Mouse (Mus musculus) neural tube, embryonic 13.5 days (tissue): ENCODE results near the gene Dennd4a. TPM values are rescaled to one million over a fixed set of nuclear protein-coding genes. Genes with fewer than 3 reads are reported as not detected.

Experiments used
- ATAC-seq: fragments of 200-750 bp; cut with Nextera tagmentation; 2 replicates; pipeline ENCODE4 v1.8.0; 2017; ENCODE audit warnings: low read depth, mild to moderate bottlenecking, moderate TSS enrichment, moderate library complexity
- H3K27ac ChIP-seq: fragments of 300-500 bp; sonication (generic); replicated peaks from 2 replicates; pipeline ENCODE4 v1.5.1; 2015; ENCODE audit warnings: moderate library complexity, mild to moderate bottlenecking, inconsistent platforms
- H3K27me3 ChIP-seq: fragments of 300-500 bp; sonication (generic); 2 replicates; pipeline ENCODE4 v1.6.1; 2015; ENCODE audit warnings: mild to moderate bottlenecking, inconsistent platforms
- H3K36me3 ChIP-seq: fragments of 300-500 bp; sonication (generic); 2 replicates; pipeline ENCODE4 v1.6.1; 2015; ENCODE audit warnings: mild to moderate bottlenecking, inconsistent platforms
- H3K4me1 ChIP-seq: fragments of 300-500 bp; sonication (generic); replicated peaks from 2 replicates; pipeline ENCODE4 v1.6.1; 2015; ENCODE audit warnings: inconsistent platforms
- H3K4me2 ChIP-seq: fragments of 300-500 bp; sonication (generic); 2 replicates; pipeline ENCODE4 v1.6.1; 2015; ENCODE audit warnings: inconsistent platforms, mild to moderate bottlenecking, moderate library complexity
- H3K4me3 ChIP-seq: fragments of 300-500 bp; sonication (generic); 2 replicates; pipeline ENCODE4 v1.5.1; 2015; ENCODE audit warnings: mild to moderate bottlenecking, inconsistent platforms
- H3K9ac ChIP-seq: fragments of 300-500 bp; sonication (generic); 2 replicates; pipeline ENCODE4 v1.6.1; 2015; ENCODE audit warnings: moderate library complexity, mild to moderate bottlenecking, inconsistent platforms
- H3K9me3 ChIP-seq: fragments of 300-500 bp; sonication (generic); 2 replicates; pipeline ENCODE4 v1.6.1; 2016; ENCODE audit warnings: inconsistent platforms
- WGBS: fragments of 180-500 bp; shearing (Covaris S2); methylation state at CpG from one replicate; pipeline ENCODE4 v1.1.7; 2015; 5-methylcytosine and 5-hydroxymethylcytosine counted together
- polyA plus RNA-seq: library from polyadenylated mRNA; unstranded; fragments of >200 nt; fragmentation: Nextera tagmentation; extraction: Ambion mirVana; gene quantifications from 2 replicates; pipeline ENCODE4 v1.2.1, GENCODE M21; 2015

The Dennd4a gene
- polyA plus RNA-seq, 1 experiment from 2014 or later, result 9.1 TPM

DNA sequence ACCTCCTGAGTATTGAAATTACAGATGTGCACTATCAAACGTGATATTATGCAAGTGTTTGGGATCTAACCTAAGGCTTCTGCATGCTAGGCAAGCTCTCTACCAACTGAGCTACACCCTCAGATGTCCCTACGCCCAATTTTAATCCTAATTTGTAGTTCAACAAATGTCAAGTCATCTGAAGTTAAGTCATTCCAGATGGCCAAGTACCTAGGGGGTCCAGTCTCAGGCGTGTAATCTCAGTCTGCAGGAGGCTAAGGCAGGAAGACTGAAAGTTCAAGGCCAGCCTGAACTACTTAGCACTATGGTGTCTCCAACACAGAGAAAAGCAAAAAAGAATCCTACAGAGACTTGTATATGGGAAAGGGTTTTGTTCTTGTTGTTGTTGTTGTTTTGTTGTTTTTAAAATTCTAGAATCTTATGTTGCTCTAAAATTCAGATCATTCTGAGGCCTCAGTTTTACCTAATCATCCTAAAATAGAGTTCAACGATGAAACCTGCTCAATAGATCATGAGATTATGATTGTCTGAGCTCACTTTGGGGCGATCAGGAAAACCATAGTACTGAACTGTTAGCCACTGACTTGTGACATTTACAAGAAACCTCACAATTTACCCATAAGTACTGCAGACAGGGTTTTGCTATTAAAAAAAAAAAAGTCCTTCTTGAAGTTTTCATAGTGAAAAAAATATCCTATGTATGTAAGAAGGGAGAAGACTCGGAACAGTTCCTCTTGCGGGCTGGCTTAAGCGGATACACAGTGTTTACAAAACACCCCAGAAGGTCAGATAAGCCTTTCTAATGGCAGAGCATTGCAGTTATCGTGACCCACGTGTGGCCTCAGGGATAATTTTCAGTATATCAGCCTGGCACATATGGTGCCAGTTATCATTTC is 18.5 kb upstream of the Dennd4a start:
- ATAC-seq, result no peak
- Histone ChIP-seq H3K36me3 (no peaks in the 10 kb centered on the region), H3K9ac (no peak overlapping the region), H3K4me1 (no peaks in the 10 kb centered on the region), H3K4me3 (no peak overlapping the region), H3K27me3 (no peaks in the 10 kb centered on the region), H3K4me2 (no peak overlapping the region), H3K9me3 (no peaks in the 10 kb centered on the region), H3K27ac (no peak overlapping the region)
- WGBS, result 85% methylated on average over 10 of the region's 10 CpGs

DNA sequence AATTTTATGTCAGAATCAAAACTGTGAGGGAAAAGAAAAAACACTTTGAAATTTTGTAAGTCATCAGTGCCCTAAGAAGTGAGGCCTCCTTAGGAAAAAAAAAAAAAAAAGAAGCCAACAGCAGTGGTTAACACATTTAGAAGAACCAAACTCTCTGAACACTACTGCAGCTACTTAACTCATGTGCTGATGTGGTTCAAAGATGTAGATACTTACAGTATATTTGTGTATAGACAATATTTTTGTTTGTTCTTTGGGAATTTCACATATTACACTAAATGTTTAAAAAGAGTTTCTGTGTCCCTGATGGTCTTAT is 17.9 kb upstream of the Dennd4a start:
- no peaks in the 10 kb centered on the region for H3K27me3 ChIP-seq
- no peaks in the 10 kb centered on the region for H3K9me3 ChIP-seq
- no peak overlapping the region for H3K4me3 ChIP-seq
- H3K4me2 ChIP-seq, result no peak overlapping the region
- no peak for ATAC-seq
- no peak overlapping the region for H3K27ac ChIP-seq
- H3K4me1 ChIP-seq, result no peaks in the 10 kb centered on the region
- H3K36me3 ChIP-seq, result no peaks in the 10 kb centered on the region
- no peak overlapping the region for H3K9ac ChIP-seq

DNA sequence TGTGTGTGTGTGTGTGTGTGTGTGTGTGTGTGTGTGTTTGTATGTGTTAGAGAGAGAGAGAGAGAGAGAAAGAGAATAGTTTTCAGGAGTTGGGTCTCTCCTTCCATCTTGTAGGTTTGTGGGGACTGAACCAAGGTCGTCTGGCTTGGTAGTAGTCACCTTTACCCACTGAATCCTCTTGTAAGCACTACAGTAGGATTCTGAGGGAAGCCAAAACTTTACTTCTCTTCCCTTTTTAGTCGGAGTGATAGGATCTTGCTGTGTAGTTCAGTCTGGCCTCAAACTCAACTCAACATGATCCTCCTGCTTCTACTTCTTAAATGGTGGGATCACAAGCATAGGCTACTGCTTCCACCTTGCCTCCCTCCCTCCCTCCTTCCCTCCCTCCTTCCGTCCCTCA is 17.3 kb upstream of the Dennd4a start:
- H3K36me3 ChIP-seq, result no peaks in the 10 kb centered on the region
- no peak overlapping the region for H3K9ac ChIP-seq
- H3K4me3 ChIP-seq, result no peak overlapping the region
- H3K4me1 ChIP-seq, result no peaks in the 10 kb centered on the region
- WGBS, result 72% methylated on average over 3 of the region's 3 CpGs
- no peak overlapping the region for H3K27ac ChIP-seq
- no peaks in the 10 kb centered on the region for H3K9me3 ChIP-seq
- no peak for ATAC-seq
- H3K27me3 ChIP-seq, result no peaks in the 10 kb centered on the region
- H3K4me2 ChIP-seq, result no peak overlapping the region

DNA sequence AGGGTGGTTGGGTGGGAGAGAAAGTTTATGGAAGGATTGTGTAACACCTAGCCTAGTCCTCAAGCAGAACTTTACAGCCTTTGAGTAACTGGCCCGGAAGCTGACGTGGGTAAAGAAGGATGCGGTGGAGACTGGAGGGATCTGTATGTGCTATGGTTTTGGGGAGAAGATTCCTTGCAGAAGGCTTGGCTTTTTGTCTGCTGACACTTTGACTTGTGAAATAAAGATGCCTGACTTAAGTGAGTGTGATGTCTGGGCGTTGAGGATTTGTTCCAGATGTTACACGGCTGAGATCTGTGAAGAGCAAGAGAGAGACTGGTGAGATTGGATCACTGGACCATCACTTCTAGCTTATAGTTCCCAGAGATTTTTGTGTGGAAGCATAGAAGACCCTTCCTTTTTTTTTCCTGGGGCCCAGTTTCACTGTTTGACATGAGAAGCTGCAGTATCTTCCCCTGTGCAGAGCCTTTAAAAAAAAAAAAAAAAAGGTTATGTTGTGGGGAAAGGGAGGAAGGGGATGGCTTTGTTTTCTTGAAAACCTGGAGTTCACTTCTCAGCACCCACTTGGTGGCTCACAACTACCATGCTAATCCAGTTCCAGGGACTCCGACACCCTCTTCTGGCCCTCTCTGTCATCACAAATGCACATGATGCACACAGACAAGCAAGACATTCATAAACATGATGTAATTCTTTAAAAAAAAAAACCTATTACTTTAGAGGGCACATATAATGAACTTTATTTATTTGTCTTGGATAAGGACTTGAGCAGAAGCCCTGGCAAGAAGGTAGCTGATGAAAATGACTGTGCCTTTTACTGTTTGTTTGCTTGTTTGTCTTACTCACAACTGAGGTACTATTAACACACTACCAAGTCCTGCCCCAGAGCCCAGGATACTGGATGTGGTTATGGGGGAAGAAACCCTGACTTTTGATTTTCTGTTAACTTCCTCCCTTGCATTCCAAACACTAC is 16.4 kb upstream of the Dennd4a start:
- no peaks in the 10 kb centered on the region for H3K4me1 ChIP-seq
- H3K9me3 ChIP-seq, result no peaks in the 10 kb centered on the region
- no peak overlapping the region for H3K4me3 ChIP-seq
- no peak overlapping the region for H3K9ac ChIP-seq
- WGBS, result 82% methylated on average over 6 of the region's 6 CpGs
- no peaks in the 10 kb centered on the region for H3K36me3 ChIP-seq
- H3K4me2 ChIP-seq, result no peak overlapping the region
- no peak overlapping the region for H3K27ac ChIP-seq
- no peaks in the 10 kb centered on the region for H3K27me3 ChIP-seq
- ATAC-seq, result no peak

DNA sequence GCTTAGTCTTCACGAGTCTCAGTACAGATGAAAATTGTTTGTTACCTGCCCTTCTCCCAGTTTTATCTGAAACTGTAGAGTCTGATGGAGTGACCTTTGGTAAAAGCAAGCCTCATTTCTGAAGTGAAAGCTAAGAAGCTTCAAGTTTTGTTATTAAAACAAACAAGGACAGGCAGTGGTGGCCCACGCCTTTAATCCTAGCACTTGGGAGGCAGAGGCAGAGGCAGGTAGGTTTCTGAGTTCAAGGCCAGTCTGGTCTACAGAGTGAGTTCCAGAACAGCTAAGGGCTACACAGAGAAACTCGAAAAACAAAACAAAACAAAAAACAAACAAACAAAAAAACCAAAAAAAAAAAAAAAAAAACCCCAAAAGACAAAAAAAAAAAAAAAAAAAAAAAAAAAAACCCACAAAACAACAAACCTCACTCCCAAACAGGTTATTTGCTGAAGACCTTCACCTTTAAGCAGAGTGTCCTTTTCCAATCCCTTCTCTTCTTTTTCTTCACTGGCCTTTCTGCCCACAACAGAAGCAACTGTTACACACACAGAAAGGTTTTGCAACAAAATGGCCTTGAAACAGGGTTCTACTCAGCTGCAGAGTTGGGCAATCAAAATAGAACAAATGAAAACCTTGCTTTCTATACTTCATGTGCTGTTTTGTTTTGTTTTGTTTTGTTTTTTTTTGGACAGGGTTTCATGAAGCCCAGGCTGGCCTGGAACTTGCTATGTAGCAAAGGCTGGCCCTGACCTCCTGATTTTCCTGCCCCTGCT is 15.1 kb upstream of the Dennd4a start:
- Histone ChIP-seq H3K27me3 (no peaks in the 10 kb centered on the region), H3K9me3 (no peaks in the 10 kb centered on the region), H3K4me3 (no peak overlapping the region), H3K36me3 (no peaks in the 10 kb centered on the region), H3K9ac (no peak overlapping the region), H3K4me2 (no peak overlapping the region), H3K27ac (no peak overlapping the region), H3K4me1 (no peaks in the 10 kb centered on the region)
- no peak for ATAC-seq
- 72% methylated on average over 3 of the region's 3 CpGs for WGBS

DNA sequence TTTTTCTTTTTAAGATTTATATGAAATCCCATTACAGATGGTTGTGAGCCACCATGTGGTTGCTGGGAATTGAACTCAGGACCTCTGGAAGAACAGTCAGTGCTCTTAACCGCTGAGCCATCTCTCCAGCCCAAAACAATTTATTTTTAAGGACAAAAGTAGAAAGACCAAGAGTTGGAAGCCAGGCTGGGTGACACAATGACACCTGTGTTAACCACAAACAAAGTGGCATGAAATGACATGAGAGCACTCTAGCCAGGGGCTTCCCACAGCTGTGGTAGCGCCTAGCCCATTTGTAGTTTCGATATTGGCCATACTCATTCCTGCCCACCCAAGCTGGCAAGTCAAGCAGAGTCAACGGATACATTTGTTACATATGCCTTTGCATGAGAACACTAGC is 13.7 kb upstream of the Dennd4a start:
- no peak for ATAC-seq
- H3K36me3 ChIP-seq, result no peaks in the 10 kb centered on the region
- H3K9me3 ChIP-seq, result no peaks in the 10 kb centered on the region
- whole genome bisulfite sequencing, result 93% methylated on average over 4 of the region's 4 CpGs
- H3K27me3 ChIP-seq, result no peaks in the 10 kb centered on the region
- no peak overlapping the region for H3K4me3 ChIP-seq
- no peak overlapping the region for H3K27ac ChIP-seq
- no peak overlapping the region for H3K9ac ChIP-seq
- no peaks in the 10 kb centered on the region for H3K4me1 ChIP-seq
- H3K4me2 ChIP-seq, result no peak overlapping the region

DNA sequence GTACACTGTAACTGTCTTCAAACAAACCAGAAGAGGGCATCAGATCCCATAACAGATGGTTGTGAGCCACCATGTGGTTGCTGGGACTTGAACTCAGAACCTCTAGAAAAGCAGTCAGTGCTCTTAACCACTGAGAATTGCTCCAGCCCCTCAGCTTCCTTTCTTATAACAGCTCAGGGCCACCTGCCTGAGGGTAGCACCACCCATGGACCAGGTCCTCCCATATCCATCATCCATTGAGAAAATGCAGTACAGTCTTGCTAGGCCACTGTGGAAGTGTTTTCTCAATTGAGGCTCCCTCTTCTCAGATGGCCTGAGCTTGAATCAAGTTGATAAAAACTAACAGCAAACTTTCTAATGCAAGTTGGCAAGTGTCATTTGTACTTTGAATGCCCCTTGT is 13.0 kb upstream of the Dennd4a start:
- H3K9ac ChIP-seq, result no peak overlapping the region
- H3K9me3 ChIP-seq, result no peaks in the 10 kb centered on the region
- H3K4me2 ChIP-seq, result no peak overlapping the region
- no peak for ATAC-seq
- no peaks in the 10 kb centered on the region for H3K4me1 ChIP-seq
- H3K36me3 ChIP-seq, result no peaks in the 10 kb centered on the region
- no peak overlapping the region for H3K27ac ChIP-seq
- no peaks in the 10 kb centered on the region for H3K27me3 ChIP-seq
- no peak overlapping the region for H3K4me3 ChIP-seq

DNA sequence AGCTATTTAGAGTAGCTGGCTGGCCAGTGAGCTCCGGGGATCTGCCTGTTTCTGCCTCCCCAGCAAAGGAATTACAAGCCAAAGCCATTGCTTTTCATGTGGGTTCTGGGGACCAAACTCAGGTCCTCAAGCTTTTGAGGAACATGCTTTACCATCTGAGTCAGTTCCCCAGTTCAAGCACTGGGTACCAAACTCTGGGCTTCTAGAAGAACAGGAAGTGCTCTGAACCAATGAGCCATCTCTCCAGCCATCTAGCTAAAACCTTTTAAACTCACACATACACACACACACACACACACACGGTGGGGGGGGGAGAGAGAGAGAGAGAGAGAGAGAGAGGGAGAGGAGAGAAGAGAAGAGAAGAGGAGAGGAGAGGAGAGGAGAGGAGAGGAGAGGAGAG is 12.3 kb upstream of the Dennd4a start:
- no peaks in the 10 kb centered on the region for H3K27me3 ChIP-seq
- WGBS, result 88% methylated on average over 1 of the region's 2 CpGs

DNA sequence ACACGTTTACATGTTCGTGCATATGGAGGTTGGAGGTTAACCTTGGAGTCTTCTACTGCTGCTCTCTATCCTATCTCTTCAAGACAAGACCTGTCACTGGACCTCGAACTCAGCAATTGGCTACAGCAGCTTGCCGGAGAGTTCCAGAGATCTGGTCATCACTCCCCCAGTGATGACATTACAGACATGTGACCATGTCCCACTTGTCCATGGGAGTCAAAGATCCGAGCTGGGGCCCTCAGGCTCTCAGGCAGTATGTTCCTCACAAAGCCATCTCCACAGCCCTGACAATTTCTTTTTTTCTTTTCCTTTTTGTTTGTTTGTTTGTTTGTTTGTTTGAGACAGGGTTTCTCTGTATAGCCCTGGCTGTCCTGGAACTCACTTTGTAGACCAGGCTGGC is 11.6 kb upstream of the Dennd4a start:
- H3K4me2 ChIP-seq, result no peak overlapping the region
- H3K4me3 ChIP-seq, result no peak overlapping the region
- H3K4me1 ChIP-seq, result no peaks in the 10 kb centered on the region
- WGBS, result 91% methylated on average over 5 of the region's 5 CpGs
- no peak for ATAC-seq
- no peaks in the 10 kb centered on the region for H3K36me3 ChIP-seq
- H3K27me3 ChIP-seq, result no peaks in the 10 kb centered on the region
- no peaks in the 10 kb centered on the region for H3K9me3 ChIP-seq
- H3K27ac ChIP-seq, result no peak overlapping the region
- no peak overlapping the region for H3K9ac ChIP-seq

More for the DNA sequence above, 12.3 kb upstream of the Dennd4a start:
- no peak overlapping the region for H3K27ac ChIP-seq
- no peak overlapping the region for H3K9ac ChIP-seq
- H3K4me2 ChIP-seq, result no peak overlapping the region
- H3K4me3 ChIP-seq, result no peak overlapping the region
- H3K4me1 ChIP-seq, result no peaks in the 10 kb centered on the region
- H3K36me3 ChIP-seq, result no peaks in the 10 kb centered on the region
- ATAC-seq, result no peak
- no peaks in the 10 kb centered on the region for H3K9me3 ChIP-seq

DNA sequence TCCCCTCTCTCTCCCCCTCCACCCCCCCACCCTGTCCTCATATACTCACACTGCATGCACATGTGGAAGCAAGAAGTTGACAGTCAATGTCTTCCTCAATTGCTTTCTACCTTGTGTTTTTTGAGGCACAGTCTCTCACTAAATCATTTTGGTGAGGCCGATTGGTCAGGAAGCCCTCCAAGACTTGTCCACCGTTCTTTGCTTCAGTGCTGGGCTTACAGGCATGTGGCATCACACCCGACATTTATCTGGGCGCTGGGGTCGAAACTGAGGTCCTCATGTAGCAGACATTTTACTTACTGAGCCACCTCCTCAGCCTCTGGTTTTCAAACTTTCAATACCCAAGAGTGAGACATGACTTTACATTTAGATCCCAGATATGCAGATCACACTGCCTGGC is 8.6 kb upstream of the Dennd4a start:
- H3K27me3 ChIP-seq, result no peaks in the 10 kb centered on the region
- H3K9ac ChIP-seq, result no peak overlapping the region
- H3K4me3 ChIP-seq, result no peak overlapping the region
- WGBS, result 91% methylated on average over 5 of the region's 5 CpGs
- H3K27ac ChIP-seq, result no peak overlapping the region
- no peak for ATAC-seq
- no peaks in the 10 kb centered on the region for H3K4me1 ChIP-seq
- H3K36me3 ChIP-seq, result no peaks in the 10 kb centered on the region
- H3K9me3 ChIP-seq, result no peaks in the 10 kb centered on the region
- H3K4me2 ChIP-seq, result no peak overlapping the region

DNA sequence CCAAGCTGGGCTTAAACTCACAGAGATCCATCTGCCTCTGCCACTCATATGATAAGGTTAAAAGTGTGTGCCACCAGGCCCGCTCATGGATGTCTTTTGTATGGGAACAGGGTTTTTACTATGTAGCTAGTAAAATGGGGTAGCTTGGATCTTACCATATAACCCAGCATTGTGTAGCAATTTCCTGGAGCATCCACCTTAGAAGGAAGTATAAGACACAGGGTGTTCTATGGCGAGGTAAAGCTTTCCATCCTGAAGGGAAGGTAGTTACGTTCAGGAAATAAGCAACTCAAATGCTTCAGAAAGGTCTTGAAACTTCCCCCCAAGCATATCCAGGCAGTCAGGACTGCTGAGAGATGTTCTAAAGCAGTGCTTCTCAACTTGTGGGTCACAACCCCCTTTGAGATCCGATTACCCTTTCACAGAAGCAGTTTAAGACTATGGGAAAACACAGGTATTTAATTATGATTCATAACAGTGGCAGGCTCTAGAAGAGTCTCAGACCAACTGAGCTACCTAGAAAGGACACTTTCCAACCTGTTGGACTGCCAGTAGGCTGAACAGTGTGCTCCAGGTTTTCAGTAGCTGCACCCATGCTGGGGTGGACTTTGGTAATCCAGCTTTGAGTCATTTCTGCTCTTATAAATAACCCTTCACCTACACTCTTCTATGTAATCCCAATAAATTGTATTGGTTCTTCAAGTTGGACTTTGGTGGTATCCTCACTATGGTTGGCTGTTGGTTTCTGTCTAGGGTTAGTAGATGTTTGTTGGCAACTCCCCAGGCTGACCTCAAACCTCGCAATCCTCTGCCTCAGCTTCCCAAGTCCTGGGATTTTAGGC is 7.5 kb upstream of the Dennd4a start:
- H3K36me3 ChIP-seq, result no peaks in the 10 kb centered on the region
- H3K27ac ChIP-seq, result no peak overlapping the region
- H3K4me1 ChIP-seq, result no peaks in the 10 kb centered on the region
- H3K9ac ChIP-seq, result no peak overlapping the region
- ATAC-seq, result no peak
- H3K4me2 ChIP-seq, result no peak overlapping the region
- H3K27me3 ChIP-seq, result no peaks in the 10 kb centered on the region
- 90% methylated on average over 5 of the region's 5 CpGs for WGBS
- H3K9me3 ChIP-seq, result no peaks in the 10 kb centered on the region
- no peak overlapping the region for H3K4me3 ChIP-seq
